Mouse (Mus musculus): Measurements from ENCODE around the gene Slc4a4.
"Not testable (repeated sequence)": the region's sequence is repeated elsewhere in the genome, so short reads cannot be mapped to it uniquely, and the experiment has no call there.

GRCm38 (mm10) chr5:89111987-89112386, 225.4 kb downstream of the Slc4a4 start:
- not testable (repeated sequence) for TF ChIP-seq CTCF, POLR2A (IDR thresholded peaks at IDR 0.05; ENCODE audit: insufficient read depth, low read depth, low read length)

Data from olfactory bulb, adult 2 months (tissue).